Mouse (Mus musculus): ENCODE results near the gene Adra2b.

DNA sequence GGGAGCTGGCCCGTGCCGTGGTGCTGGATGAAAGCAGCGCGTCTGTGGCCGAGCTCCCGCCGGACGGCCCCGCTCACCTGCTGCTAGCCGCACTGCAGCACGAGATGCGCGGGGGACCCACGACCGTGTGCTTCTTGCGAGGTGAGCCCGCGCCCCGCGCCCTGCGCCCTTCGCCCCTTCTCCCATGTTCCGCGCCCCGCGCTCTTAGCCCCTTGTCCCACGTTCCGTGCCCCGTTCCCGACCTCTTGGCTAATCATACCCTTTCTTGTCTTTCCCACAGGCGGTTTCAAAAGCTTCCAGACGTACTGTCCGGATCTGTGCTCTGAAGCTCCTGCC is 26.5 kb upstream of the Adra2b start:
- TF ChIP-seq CTCF (IDR thresholded peaks at IDR 0.05; ENCODE audit: borderline replicate concordance, insufficient read depth, low read length) = no peak
- TF ChIP-seq POLR2A (IDR thresholded peaks at IDR 0.05; ENCODE audit: low read depth, low read length) = no peak

All from embryonic fibroblast, embryonic 13.5 days (primary cell).